Mouse (Mus musculus): ENCODE results near the gene Efna2. TPM values are rescaled to one million over a fixed set of nuclear protein-coding genes. Genes with fewer than 3 reads are reported as not detected.
"Not testable (repeated sequence)": the region's sequence is repeated elsewhere in the genome, so short reads cannot be mapped to it uniquely, and the experiment has no call there.

The Efna2 gene
- total RNA-seq, 2 experiments from 2014 or later = 8.9 to 10.1 TPM

DNA sequence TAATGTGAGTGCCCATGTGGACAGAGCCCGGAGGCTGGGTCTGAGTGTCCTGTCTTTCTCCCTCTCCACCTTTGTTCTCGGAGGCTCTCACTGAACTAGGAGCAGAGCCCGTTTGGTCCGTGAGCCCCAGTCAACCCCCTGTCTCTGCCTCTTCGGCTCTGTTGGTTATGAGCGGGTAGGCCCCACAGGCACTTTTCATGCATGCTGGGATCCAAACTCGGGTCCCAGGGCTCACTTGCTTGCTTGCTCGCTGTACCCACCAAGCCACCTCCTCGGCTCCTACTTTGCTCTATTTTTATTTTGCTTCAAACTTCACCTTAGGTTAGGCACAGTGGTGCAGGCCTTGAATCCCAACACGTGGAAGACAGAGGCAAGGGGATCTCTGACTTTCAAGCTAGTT, 8.5 kb downstream of the Efna2 start:
- no peak for DNase-seq (ENCODE audit: low spot score in 2 of 2)

DNA sequence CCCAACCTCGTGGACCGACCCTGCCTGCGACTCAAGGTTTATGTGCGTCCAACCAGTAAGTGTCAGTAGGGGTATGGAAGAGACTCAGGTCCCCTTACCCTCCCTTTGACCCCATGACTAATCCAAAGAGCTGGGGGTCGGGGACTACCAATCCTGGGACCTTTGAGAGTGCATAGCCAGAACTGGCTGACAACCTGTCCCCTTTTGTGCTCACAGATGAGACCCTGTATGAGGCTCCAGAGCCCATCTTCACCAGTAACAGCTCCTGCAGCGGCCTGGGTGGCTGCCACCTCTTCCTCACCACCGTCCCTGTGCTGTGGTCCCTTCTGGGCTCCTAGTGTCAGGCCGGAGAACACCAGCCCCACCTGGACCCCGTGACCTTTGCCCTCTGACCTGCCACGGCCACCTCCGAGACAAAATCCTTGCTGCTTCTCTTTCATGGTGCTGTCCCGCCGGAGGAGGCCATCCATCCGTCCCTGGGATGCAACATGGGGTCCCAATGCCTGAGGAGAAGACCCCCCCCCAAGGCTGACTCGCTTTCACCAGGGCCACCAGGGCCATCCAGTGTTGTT, 9.3 kb downstream of the Efna2 start:
- no peak for DNase-seq (ENCODE audit: low spot score in 2 of 2)

- DNase-seq (ENCODE audit: low spot score in 2 of 2) = no peak
Measured at GRCm38 (mm10) chr10:80189999-80190398, 10.7 kb downstream of the Efna2 start.

DNA sequence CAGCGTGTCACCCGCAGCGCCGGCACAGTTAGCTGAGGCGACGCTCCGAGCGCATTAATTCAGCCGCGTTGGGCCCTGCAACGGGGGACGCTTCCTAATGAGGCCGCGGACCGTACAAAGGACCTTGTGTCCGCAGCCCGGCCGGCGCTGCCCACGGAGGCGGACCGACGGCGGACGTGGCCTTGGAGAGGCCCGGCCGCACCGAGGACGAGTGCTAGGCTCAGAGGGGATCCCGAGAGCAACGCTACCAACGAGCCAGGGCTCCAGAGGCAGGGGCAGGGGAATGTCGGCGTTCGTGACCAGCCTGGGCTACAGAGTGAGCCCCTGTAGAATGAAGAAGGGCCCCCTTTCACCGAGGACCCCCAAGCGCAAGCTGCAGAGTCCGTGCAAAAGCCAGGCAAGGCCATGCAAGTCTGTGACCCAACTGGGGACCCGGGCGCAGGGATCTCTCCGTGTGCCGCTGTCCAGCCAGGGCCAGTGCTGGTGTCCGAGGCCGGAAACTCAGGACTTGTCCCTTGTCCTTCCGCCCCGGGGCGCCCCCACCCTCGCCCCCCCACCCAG, 11.3 kb downstream of the Efna2 start:
- peak in 1 of 2 experiments; percentile 40 for DNase-seq (ENCODE audit: low spot score in 2 of 2)

- DNase-seq (ENCODE audit: low spot score in 2 of 2) = no peak
Measured at GRCm38 (mm10) chr10:80193976-80194375, 14.7 kb downstream of the Efna2 start.

- DNase-seq (ENCODE audit: low spot score in 2 of 2) = no peak
Measured at GRCm38 (mm10) chr10:80194441-80194840, 15.2 kb downstream of the Efna2 start.

DNA sequence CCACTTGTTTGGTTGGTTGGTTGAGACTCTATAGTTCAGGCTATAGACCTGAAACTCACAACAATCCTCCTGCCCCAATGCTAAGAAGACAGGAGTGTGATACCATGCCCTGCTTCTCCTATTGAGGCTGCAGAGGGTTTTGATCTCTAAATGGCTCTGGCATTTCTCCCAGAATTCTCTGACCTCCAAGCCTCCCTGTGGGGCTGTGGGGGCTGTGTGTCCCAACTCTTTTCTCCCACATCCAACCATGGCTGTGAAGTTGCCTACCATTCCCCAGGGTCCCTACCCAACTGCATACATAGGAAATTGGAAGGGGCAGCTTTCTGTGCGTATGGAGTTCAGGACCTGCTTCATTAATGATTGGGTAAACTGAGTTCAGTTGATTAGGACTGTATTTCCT, 16.9 kb downstream of the Efna2 start:
- DNase-seq (ENCODE audit: low spot score in 2 of 2) = no peak

DNA sequence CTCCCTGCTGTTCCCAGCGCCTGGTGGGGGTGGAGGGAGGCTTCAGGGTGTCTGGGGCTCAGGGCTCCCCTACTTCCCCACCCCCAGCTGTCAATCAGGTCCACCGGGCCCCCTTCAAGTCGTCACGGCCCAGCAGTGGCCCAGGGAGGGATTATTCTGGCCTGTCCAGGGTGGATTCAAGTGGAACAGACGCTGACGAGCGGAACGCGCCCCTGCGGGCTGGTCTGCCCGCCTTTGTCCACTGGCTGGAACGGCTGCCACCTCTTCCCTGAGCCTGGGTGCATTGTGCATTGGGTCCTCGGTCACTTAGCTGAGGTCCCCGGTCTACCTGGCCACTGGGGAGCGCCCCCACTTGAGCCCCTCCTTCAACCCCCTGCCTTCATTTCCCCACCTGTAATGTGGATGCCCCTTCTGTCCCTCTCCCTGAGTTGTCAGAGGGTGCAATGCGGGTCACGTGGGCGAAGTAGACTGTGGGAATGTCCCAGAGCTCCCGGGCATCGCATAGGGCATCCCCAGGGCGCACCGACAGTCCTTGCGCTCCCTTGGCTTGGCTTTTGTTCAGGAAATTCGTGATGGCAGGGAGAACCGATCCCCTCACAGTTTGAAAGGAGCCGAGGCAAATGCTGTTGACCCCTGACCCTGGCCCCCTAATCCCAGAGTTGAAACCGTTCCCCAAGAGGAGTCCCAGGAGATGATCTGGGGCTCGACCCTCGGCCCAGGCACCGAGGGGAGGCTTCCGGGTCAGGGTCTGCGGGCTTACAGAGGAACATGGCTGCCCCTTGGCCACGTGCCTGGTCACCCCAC, 17.7 kb downstream of the Efna2 start:
- DNase-seq (ENCODE audit: low spot score in 2 of 2) = no peak

GRCm38 (mm10) chr10:80199440-80200008, 20.2 kb downstream of the Efna2 start:
- DNase-seq (ENCODE audit: low spot score in 2 of 2) = peak; percentile 31 to 88

- no peak for DNase-seq (ENCODE audit: low spot score in 2 of 2)
Measured at GRCm38 (mm10) chr10:80200485-80200884, 21.2 kb downstream of the Efna2 start.

DNA sequence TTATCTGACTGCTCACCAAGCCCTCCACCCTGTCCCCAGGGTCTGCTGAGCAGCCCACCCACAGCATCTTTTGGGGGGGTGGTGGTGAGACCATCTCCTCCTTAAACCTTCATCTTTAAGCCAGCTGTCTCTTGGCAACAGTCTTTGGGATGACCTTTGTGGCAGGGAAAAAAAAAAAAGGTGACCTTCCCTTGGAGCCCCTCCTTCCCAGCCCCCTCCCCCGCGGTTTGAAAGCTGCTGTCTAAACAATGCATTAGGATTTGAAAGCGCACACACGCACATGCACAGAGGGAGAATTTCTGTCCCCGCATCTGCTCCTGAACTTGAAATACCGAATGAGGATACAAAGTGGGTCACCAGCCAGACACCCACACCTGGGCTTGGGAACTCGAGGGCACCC, 24.8 kb downstream of the Efna2 start:
- DNase-seq (ENCODE audit: low spot score in 2 of 2) = no peak

GRCm38 (mm10) chr10:80207201-80207600, 27.9 kb downstream of the Efna2 start:
- no peak for DNase-seq (ENCODE audit: low spot score in 2 of 2)

- no peak for DNase-seq (ENCODE audit: low spot score in 2 of 2)
Measured at GRCm38 (mm10) chr10:80207676-80208075, 28.4 kb downstream of the Efna2 start.

DNA sequence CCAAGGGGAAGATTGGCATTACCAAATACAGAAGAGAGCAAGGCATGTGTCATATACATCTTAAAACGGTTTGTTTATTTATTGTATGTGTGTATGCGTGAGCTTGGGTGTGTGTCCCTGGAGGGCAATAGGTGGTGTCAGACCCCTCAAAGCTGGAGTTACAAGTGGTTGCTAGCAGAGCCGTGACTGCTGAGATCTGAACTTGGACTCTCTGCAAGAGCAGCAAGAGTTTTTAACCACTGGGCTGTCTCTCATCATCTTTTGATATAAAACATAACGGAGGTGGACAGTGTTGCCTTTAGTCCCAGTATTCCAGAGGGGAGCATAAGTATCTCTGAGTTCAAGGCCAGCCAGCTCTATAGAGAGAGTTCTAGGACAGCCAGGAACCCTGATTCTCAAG, 29.0 kb downstream of the Efna2 start:
- no peak for DNase-seq (ENCODE audit: low spot score in 2 of 2)

DNA sequence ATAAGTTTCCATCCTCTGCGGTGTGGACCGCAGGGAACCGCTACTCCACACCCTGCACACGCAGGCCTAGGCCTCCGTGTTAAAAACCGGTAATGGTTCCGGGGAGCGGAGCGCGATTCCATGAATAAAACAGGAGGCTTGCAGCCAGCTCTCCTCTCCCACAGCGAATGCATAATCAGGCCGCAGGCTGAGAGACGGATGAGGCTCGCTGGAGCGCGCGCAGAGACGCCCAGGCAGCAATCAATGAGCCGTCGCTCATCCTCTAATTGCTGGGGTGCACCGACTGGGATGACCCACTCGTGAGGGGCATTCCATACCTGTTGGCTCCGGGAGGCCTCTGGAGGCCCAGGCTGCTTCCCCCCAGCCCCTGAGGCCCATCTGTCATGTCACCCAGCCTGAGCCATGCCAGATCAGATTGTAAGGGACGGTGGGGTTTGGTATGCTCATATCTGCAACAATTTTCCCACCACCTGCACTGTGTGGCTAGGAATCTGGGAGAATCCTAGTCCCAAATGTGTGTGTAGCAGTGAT, 29.6 kb downstream of the Efna2 start:
- DNase-seq (ENCODE audit: low spot score in 2 of 2) = peak in 1 of 2 experiments; percentile 62

GRCm38 (mm10) chr10:80211547-80212103, 32.3 kb downstream of the Efna2 start:
- DNase-seq (ENCODE audit: low spot score in 2 of 2) = not testable (repeated sequence)

- DNase-seq (ENCODE audit: low spot score in 2 of 2) = no peak
Measured at GRCm38 (mm10) chr10:80215048-80215772, 35.9 kb downstream of the Efna2 start.

DNA sequence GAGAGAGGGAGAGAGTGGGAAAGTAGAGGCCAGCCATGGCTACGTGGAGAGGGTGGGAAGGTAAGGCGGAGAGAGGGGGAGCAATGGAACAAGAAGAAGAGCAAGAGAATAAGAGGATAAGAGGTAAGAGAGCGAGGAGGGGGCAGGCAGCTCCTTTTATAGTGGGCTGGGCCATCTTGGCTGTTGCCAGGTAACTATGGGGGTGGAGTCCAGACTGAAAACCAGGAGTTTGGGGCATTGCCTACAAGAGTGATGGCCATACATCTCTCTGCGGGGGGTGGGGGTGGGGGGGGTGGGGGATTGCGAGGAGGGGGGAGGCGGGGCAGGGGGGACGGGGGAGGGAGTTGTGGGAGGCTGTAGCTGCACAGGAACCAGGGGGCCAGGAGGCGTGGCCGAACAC, 41.4 kb downstream of the Efna2 start:
- no peak for DNase-seq (ENCODE audit: low spot score in 2 of 2)

- not testable (repeated sequence) for DNase-seq (ENCODE audit: low spot score in 2 of 2)
Measured at GRCm38 (mm10) chr10:80223137-80223536, 43.9 kb downstream of the Efna2 start.

- DNase-seq (ENCODE audit: low spot score in 2 of 2) = no peak
Measured at GRCm38 (mm10) chr10:80226071-80226415, 46.8 kb downstream of the Efna2 start.
